Comparison of ENCODE assay signal across 9 mouse cellular contexts in the genomic region with DNA sequence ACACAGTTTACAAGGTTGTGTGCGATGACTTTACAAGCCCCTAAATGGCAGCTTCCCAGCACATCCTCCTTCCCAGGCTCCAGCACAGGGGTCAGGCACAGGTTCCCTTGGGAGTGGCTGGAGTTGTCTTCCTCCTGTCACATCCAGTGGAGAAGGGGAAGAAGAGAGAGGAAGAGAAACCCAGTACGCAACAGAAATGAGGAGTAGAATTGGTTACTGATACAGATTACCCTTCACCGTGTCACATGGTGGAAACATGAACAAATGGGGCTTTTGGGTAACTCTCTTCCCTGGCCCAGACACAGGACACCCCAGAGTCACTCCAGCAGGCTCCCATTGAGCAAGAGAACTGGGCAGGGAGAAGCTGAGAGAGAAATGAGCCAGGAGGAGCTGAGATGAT. TPM values are rescaled to one million over a fixed set of nuclear protein-coding genes. Genes with fewer than 3 reads are reported as not detected.
DNase-seq lines count a peak whose midpoint lies in the region; ATAC-seq and TF ChIP-seq lines count a peak whose summit lies in the region.
"Had no signal": no experiment of that assay in that cellular context is flagged by ENCODE, and none has a peak within 500 bp of the region (broad histone marks: within the 10 kb centered on the region; RNA-seq: fewer than 3 reads in every experiment).

No protein-coding gene starts in this region.

- H3K4me3 ChIP-seq in heart, embryonic 12.5 days: no peak overlapping the region
- no peak overlapping the region for H3K4me3 ChIP-seq in neural tube, embryonic 12.5 days
- H3K4me3 ChIP-seq in neural tube, embryonic 15.5 days (replicated peaks): no peak overlapping the region
- H3K4me3 ChIP-seq in limb, embryonic 10.5 days: no peak overlapping the region
- no peak overlapping the region for H3K4me3 ChIP-seq in stomach, postnatal 0 days (ENCODE audit: low read depth, low read length)

- no peak for DNase-seq in heart, postnatal 36 days
- DNase-seq in limb, embryonic 10.5 days (ENCODE audit: low spot score): no peak
- no peak for DNase-seq in stomach, postnatal 0 days (ENCODE audit: low spot score)
- no peak for DNase-seq in kidney, postnatal 36 days

- no peaks in the 10 kb centered on the region for H3K27me3 ChIP-seq in heart, embryonic 12.5 days (replicated peaks)
- no peaks in the 10 kb centered on the region for H3K27me3 ChIP-seq in neural tube, embryonic 12.5 days (replicated peaks)
- H3K27me3 ChIP-seq in neural tube, embryonic 15.5 days (replicated peaks): no peaks in the 10 kb centered on the region
- no peaks in the 10 kb centered on the region for H3K27me3 ChIP-seq in limb, embryonic 10.5 days (ENCODE audit: low read depth, poor library complexity, severe bottlenecking)
- no peaks in the 10 kb centered on the region for H3K27me3 ChIP-seq in stomach, postnatal 0 days (ENCODE audit: control insufficient read depth, insufficient read depth, low read length)

- intact Hi-C loops in heart, postnatal 36 days (cut with DNase I): loop anchor here (5.0 kb wide), 1 partner anchor 312 kb away; no protein-coding TSS in a partner anchor

- no peak for TF ChIP-seq CTCF in stomach, postnatal 0 days (IDR thresholded peaks at IDR 0.05; ENCODE audit: low read depth)

- peaks cover 59% of the 10 kb centered on the region for H3K4me1 ChIP-seq in heart, embryonic 12.5 days (replicated peaks)
- H3K4me1 ChIP-seq in neural tube, embryonic 12.5 days: peaks cover 69% of the 10 kb centered on the region
- peaks cover 64% of the 10 kb centered on the region for H3K4me1 ChIP-seq in neural tube, embryonic 15.5 days
- peaks cover 62% of the 10 kb centered on the region for H3K4me1 ChIP-seq in limb, embryonic 10.5 days
- peaks cover 8% of the 10 kb centered on the region; the same call in 1 of the 2 replicates for H3K4me1 ChIP-seq in stomach, postnatal 0 days (replicated peaks; ENCODE audit: control insufficient read depth, insufficient read depth)

- no peak overlapping the region; the same call in 1 of the 2 replicates for H3K27ac ChIP-seq in heart, embryonic 12.5 days (ENCODE audit: poor library complexity, severe bottlenecking)
- H3K27ac ChIP-seq in neural tube, embryonic 12.5 days: no peak overlapping the region
- no peak overlapping the region for H3K27ac ChIP-seq in neural tube, embryonic 15.5 days (replicated peaks)
- peak overlapping the region; percentile 37 for H3K27ac ChIP-seq in limb, embryonic 10.5 days
- H3K27ac ChIP-seq in stomach, postnatal 0 days (replicated peaks): peak overlapping the region; percentile 71
- H3K27ac ChIP-seq: liver, embryonic 14.5 days had no signal

- TF ChIP-seq EP300 in stomach, postnatal 0 days (optimal IDR thresholded peaks at IDR 0.05): no peak

- H3K36me3 ChIP-seq in heart, embryonic 12.5 days: peaks cover 6% of the 10 kb centered on the region; the same call in 1 of the 2 replicates
- H3K36me3 ChIP-seq in neural tube, embryonic 12.5 days: peaks cover 6% of the 10 kb centered on the region; the same call in 1 of the 2 replicates
- H3K36me3 ChIP-seq in neural tube, embryonic 15.5 days: no peaks in the 10 kb centered on the region
- H3K36me3 ChIP-seq in limb, embryonic 10.5 days: peaks cover 25% of the 10 kb centered on the region
- peaks cover 3% of the 10 kb centered on the region; the same call in 1 of the 2 replicates for H3K36me3 ChIP-seq in stomach, postnatal 0 days (ENCODE audit: control insufficient read depth, insufficient read depth, low read length)

- ATAC-seq in heart, embryonic 12.5 days (ENCODE audit: insufficient number of reproducible peaks, low FRiP score): no peak
- ATAC-seq in neural tube, embryonic 12.5 days (ENCODE audit: low FRiP score, low read depth): no peak
- ATAC-seq in neural tube, embryonic 15.5 days (ENCODE audit: low FRiP score): no peak
- ATAC-seq in stomach, postnatal 0 days (ENCODE audit: low FRiP score, low TSS enrichment): no peak
- ATAC-seq in inflammation-experienced regulatory T-cells, adult 6 months: no peak

- 0 out of 2 replicates have a peak overlapping the region, but pooled peaks have one; percentile 14 for H3K9ac ChIP-seq in heart, embryonic 12.5 days
- no peak overlapping the region for H3K9ac ChIP-seq in neural tube, embryonic 12.5 days
- H3K9ac ChIP-seq in neural tube, embryonic 15.5 days (replicated peaks): no peak overlapping the region
- 0 out of 2 replicates have a peak overlapping the region, but pooled peaks have one; percentile 18 for H3K9ac ChIP-seq in stomach, postnatal 0 days (ENCODE audit: low read length)
- H3K9ac ChIP-seq: liver, embryonic 14.5 days had no signal

- no peaks in the 10 kb centered on the region for H3K9me3 ChIP-seq in heart, embryonic 12.5 days (replicated peaks)
- H3K9me3 ChIP-seq in neural tube, embryonic 12.5 days: no peaks in the 10 kb centered on the region
- no peaks in the 10 kb centered on the region for H3K9me3 ChIP-seq in neural tube, embryonic 15.5 days (replicated peaks)
- no peaks in the 10 kb centered on the region for H3K9me3 ChIP-seq in limb, embryonic 10.5 days (replicated peaks)
- H3K9me3 ChIP-seq in stomach, postnatal 0 days (ENCODE audit: control insufficient read depth, low read length): no peaks in the 10 kb centered on the region

- WGBS in heart, embryonic 12.5 days: 87% methylated on average over 3 of the region's 3 CpGs
- 70% methylated on average over 3 of the region's 3 CpGs for WGBS in neural tube, embryonic 12.5 days
- 68% methylated on average over 3 of the region's 3 CpGs for whole genome bisulfite sequencing in neural tube, embryonic 15.5 days
- 81% methylated on average over 3 of the region's 3 CpGs for WGBS in limb, embryonic 10.5 days
- WGBS in stomach, postnatal 0 days: 64% methylated on average over 3 of the region's 3 CpGs

- no peak overlapping the region for H3K4me2 ChIP-seq in heart, embryonic 12.5 days
- H3K4me2 ChIP-seq in neural tube, embryonic 12.5 days (replicated peaks): 0 out of 2 replicates have a peak overlapping the region, but pooled peaks have one; percentile 3
- H3K4me2 ChIP-seq in neural tube, embryonic 15.5 days: no peak overlapping the region
- H3K4me2 ChIP-seq in stomach, postnatal 0 days (replicated peaks; ENCODE audit: low read depth): 0 out of 2 replicates have a peak overlapping the region, but pooled peaks have one; percentile 11

RNA-seq across cellular contexts. Expression of a gene that starts 11.5 kb away (rescaled TPM):
- polyA plus RNA-seq in heart, embryonic 12.5 days (2016; fragmentation: Nextera tagmentation; extraction: Ambion mirVana): 25.4 and 27.1 TPM in 2 replicates
- total RNA-seq in heart, postnatal 36 days (2021): 10 to 100 TPM; 20.4 to 24.5 TPM
- 45.5 and 50.8 TPM in 2 replicates for polyA plus RNA-seq in neural tube, embryonic 12.5 days (2016; fragmentation: Nextera tagmentation; extraction: Ambion mirVana)
- polyA plus RNA-seq in neural tube, embryonic 15.5 days (2015; fragmentation: Nextera tagmentation; extraction: Ambion mirVana): 14.7 TPM in 2 replicates
- 27.3 and 28.5 TPM in 2 replicates for polyA plus RNA-seq in limb, embryonic 10.5 days (2016; fragmentation: Nextera tagmentation; extraction: Ambion mirVana)
- 7.2 and 7.8 TPM in 2 replicates for polyA plus RNA-seq in stomach, postnatal 0 days (2015; fragmentation: Nextera tagmentation; extraction: Ambion mirVana)
- under 1 TPM in 2 of 3 experiments, not detected in 1; 0.18 to 0.27 TPM for polyA plus RNA-seq in inflammation-experienced regulatory T-cells, adult 6 months (2017; shearing (Covaris generic))

RNA-seq across cellular contexts. Expression of a gene that starts 40.8 kb away (rescaled TPM):
- 111 TPM in 2 replicates for polyA plus RNA-seq in heart, embryonic 12.5 days (2016; fragmentation: Nextera tagmentation; extraction: Ambion mirVana)
- 10 to 100 TPM; 25.7 to 33.1 TPM for total RNA-seq in heart, postnatal 36 days (2021)
- 197 and 204 TPM in 2 replicates for polyA plus RNA-seq in neural tube, embryonic 12.5 days (2016; fragmentation: Nextera tagmentation; extraction: Ambion mirVana)
- polyA plus RNA-seq in neural tube, embryonic 15.5 days (2015; fragmentation: Nextera tagmentation; extraction: Ambion mirVana): 148 and 164 TPM in 2 replicates
- polyA plus RNA-seq in limb, embryonic 10.5 days (2016; fragmentation: Nextera tagmentation; extraction: Ambion mirVana): 164 and 175 TPM in 2 replicates
- 83.2 and 84.0 TPM in 2 replicates for polyA plus RNA-seq in stomach, postnatal 0 days (2015; fragmentation: Nextera tagmentation; extraction: Ambion mirVana)
- polyA plus RNA-seq in inflammation-experienced regulatory T-cells, adult 6 months (2017; shearing (Covaris generic)): 100 to 1,000 TPM; 126 to 220 (median 159) TPM

Comparison
In these comparisons a context has a peak if more than half of its experiments do, and no peak if none do; other contexts are left out.
1. H3K4me2 ChIP-seq: peak in neural tube, embryonic 12.5 days (single experiment) and stomach, postnatal 0 days (single experiment); none in heart, embryonic 12.5 days (single experiment) and neural tube, embryonic 15.5 days (single experiment).
2. H3K27ac ChIP-seq: peak in limb, embryonic 10.5 days (single experiment) and stomach, postnatal 0 days (single experiment); none in heart, embryonic 12.5 days (single experiment), neural tube, embryonic 12.5 days (single experiment) and neural tube, embryonic 15.5 days (single experiment).
3. H3K9ac ChIP-seq: peak in heart, embryonic 12.5 days (single experiment) and stomach, postnatal 0 days (single experiment); none in neural tube, embryonic 12.5 days (single experiment) and neural tube, embryonic 15.5 days (single experiment).